ENCODE assay signal across 7 mouse cellular contexts in genomic region chr15:95932358-95932757, GRCm38 (mm10).
A peak's percentile ranks its signal among the peaks of the same experiment; 100 is the strongest.
DNase-seq lines count a peak whose midpoint lies in the region; ATAC-seq lines count a peak whose summit lies in the region.

No protein-coding gene starts in this region.

- H3K4me2 ChIP-seq in midbrain, embryonic 14.5 days (ENCODE audit: low read length): no peak overlapping the region
- H3K4me2 ChIP-seq in intestine, embryonic 15.5 days (replicated peaks): no peak overlapping the region

- no peaks in the 10 kb centered on the region for H3K4me1 ChIP-seq in midbrain, embryonic 14.5 days (ENCODE audit: control insufficient read depth, insufficient read depth, low read length)
- H3K4me1 ChIP-seq in midbrain, embryonic 10.5 days: no peaks in the 10 kb centered on the region
- H3K4me1 ChIP-seq in intestine, embryonic 15.5 days (replicated peaks): peaks cover 2% of the 10 kb centered on the region; the same call in 1 of the 2 replicates

- H3K4me3 ChIP-seq in midbrain, embryonic 14.5 days (replicated peaks; ENCODE audit: low read depth, low read length): no peak overlapping the region
- H3K4me3 ChIP-seq in midbrain, embryonic 10.5 days: no peak overlapping the region
- no peak overlapping the region for H3K4me3 ChIP-seq in intestine, embryonic 15.5 days (replicated peaks)

- H3K9ac ChIP-seq in midbrain, embryonic 14.5 days (replicated peaks; ENCODE audit: low read length): no peak overlapping the region
- no peak overlapping the region for H3K9ac ChIP-seq in intestine, embryonic 15.5 days

- WGBS in midbrain, embryonic 14.5 days: 92% methylated on average over 5 of the region's 5 CpGs
- WGBS in midbrain, embryonic 10.5 days: 89% methylated on average over 5 of the region's 5 CpGs
- 82% methylated on average over 5 of the region's 5 CpGs for WGBS in intestine, embryonic 15.5 days

- H3K27me3 ChIP-seq in midbrain, embryonic 14.5 days (ENCODE audit: control insufficient read depth, insufficient read depth, low read length): no peaks in the 10 kb centered on the region
- H3K27me3 ChIP-seq in midbrain, embryonic 10.5 days (ENCODE audit: low read depth, poor library complexity, severe bottlenecking): no peaks in the 10 kb centered on the region
- no peaks in the 10 kb centered on the region for H3K27me3 ChIP-seq in intestine, embryonic 15.5 days (replicated peaks)

- ATAC-seq in midbrain, embryonic 14.5 days (ENCODE audit: low FRiP score, low TSS enrichment): no peak
- no peak for ATAC-seq in intestine, embryonic 15.5 days

- peaks cover 11% of the 10 kb centered on the region for H3K36me3 ChIP-seq in midbrain, embryonic 14.5 days (ENCODE audit: control insufficient read depth, insufficient read depth, low read length)
- peaks cover 47% of the 10 kb centered on the region for H3K36me3 ChIP-seq in midbrain, embryonic 10.5 days
- peaks cover 19% of the 10 kb centered on the region for H3K36me3 ChIP-seq in intestine, embryonic 15.5 days

- no peak overlapping the region for H3K27ac ChIP-seq in midbrain, embryonic 14.5 days (replicated peaks; ENCODE audit: low read depth, low read length)
- no peak overlapping the region for H3K27ac ChIP-seq in midbrain, embryonic 10.5 days (replicated peaks)
- H3K27ac ChIP-seq in intestine, embryonic 15.5 days: peak overlapping the region; percentile 11; the same call in 1 of the 2 replicates

- peak; percentile 33 for DNase-seq in midbrain, embryonic 14.5 days
- no peak for DNase-seq in midbrain, embryonic 10.5 days (ENCODE audit: low spot score)
- DNase-seq in frontal cortex, postnatal 10 days (ENCODE audit: low spot score in 2 of 2): peak; percentile 55 to 68
- DNase-seq in lung, postnatal 10 days: peak; percentile 69
- DNase-seq in urinary bladder, postnatal 25 days (ENCODE audit: low spot score): peak; percentile 45
- DNase-seq in testis, postnatal 10 days (ENCODE audit: low spot score): no peak

- no peaks in the 10 kb centered on the region for H3K9me3 ChIP-seq in midbrain, embryonic 14.5 days (ENCODE audit: control insufficient read depth, low read length)
- H3K9me3 ChIP-seq in midbrain, embryonic 10.5 days (replicated peaks): no peaks in the 10 kb centered on the region; the same call in 1 of the 2 replicates
- H3K9me3 ChIP-seq in intestine, embryonic 15.5 days: no peaks in the 10 kb centered on the region

Comparison
In these comparisons a context has a peak if more than half of its experiments do, and no peak if none do; other contexts are left out.
1. DNase-seq: peak in midbrain, embryonic 14.5 days (single experiment), frontal cortex, postnatal 10 days (2 of 2), lung, postnatal 10 days (single experiment) and urinary bladder, postnatal 25 days (single experiment); none in midbrain, embryonic 10.5 days (single experiment) and testis, postnatal 10 days (single experiment).